Mouse (Mus musculus) stomach, postnatal 0 days (tissue): Measurements from ENCODE around the gene Plaur.

ENCODE experiments used
- CTCF ChIP-seq: IDR thresholded peaks from 2 replicates; pipeline ENCODE4 v1.5.1; 2016; ENCODE audit warnings: antibody characterized with exemption, low read depth, mild to moderate bottlenecking, moderate library complexity
- EP300 ChIP-seq: optimal IDR thresholded peaks from 2 replicates; pipeline ENCODE3; 2016; ENCODE audit warnings: antibody characterized with exemption

- TF ChIP-seq EP300 (no peak), CTCF (no peak)
Observed at GRCm38 (mm10) chr7:24457726-24458370, 4.4 kb upstream of the Plaur start.
